Mouse (Mus musculus): ENCODE data around the gene Hist4h4.
A peak's percentile ranks its signal among the peaks of the same experiment; 100 is the strongest.
"Not testable (repeated sequence)": the region's sequence is repeated elsewhere in the genome, so short reads cannot be mapped to it uniquely, and the experiment has no call there.

Hist4h4 gene

GRCm38 (mm10) chr6:136813117-136813516 is 8.9 kb upstream of the Hist4h4 start:
- peak; percentile 45 for DNase-seq (ENCODE audit: low spot score)

- DNase-seq (ENCODE audit: low spot score): no peak
These were observed 7.0 kb upstream of the Hist4h4 start for GRCm38 (mm10) chr6:136811196-136811595.

DNA sequence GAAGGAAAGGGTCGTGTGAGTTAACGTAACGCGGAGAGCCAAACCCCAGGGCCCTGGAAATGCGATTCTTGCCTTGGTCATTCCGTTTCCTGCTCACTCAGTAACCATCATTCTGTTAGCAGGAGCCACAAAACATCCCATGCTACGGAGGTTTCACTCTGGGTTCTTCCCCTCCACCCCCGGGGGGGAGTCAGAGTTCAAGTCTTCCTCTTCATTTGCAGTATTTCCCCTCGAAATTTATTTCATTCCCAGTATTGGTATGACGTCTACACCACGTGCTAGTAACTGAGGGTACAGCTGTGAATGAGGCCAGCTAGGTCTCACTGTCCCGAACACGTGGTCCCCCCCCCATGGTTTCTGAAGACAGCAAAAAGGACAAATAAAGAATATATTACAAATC is 5.5 kb upstream of the Hist4h4 start:
- DNase-seq (ENCODE audit: low spot score): no peak

DNA sequence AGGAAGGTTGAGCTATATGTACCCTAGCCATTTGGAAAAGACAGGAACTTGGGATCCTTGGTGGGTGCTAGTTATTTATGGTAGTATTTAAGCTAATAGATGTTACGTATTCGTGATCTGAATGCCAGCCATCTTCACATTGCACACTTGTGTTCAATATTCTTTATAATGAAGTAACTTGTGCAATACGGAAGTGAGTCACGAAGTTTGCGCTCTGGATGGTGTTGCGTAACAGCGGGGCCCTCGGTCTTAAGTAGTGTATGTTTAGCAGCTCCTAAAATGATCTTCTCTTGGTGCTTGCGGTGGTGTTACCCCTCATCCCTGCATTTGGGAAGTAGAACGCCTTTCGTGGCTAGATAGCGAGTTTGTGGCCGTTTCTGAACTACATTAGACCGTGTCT is 4.9 kb upstream of the Hist4h4 start:
- peak; percentile 88 for DNase-seq (ENCODE audit: low spot score)

DNA sequence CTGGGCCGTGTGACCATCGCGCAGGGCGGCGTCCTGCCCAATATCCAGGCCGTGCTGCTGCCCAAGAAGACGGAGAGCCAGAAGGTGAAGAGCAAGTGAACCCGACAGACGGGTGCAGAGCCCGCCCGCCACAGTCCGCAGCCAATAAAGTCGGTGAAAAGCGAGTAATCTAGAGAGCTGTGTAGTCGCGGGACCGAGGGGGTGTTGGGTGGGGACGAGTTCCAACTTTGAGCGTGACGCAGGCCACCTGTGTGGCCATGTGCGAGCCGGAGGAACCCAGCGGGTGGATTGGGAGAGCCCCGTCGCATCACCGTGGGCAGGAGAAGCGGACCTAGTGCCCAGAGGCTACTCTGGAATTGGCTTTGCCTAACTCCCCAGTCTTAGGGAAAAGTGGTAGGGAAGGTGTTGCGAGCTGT is 4.4 kb upstream of the Hist4h4 start:
- DNase-seq (ENCODE audit: low spot score): peak; percentile 21

- DNase-seq (ENCODE audit: low spot score): peak; percentile 98
These were observed 3.8 kb upstream of the Hist4h4 start, which contains the start of gene H2afj for GRCm38 (mm10) chr6:136808014-136808417. TSS of gene H2afj (plus strand) at chr6:136808244.

DNA sequence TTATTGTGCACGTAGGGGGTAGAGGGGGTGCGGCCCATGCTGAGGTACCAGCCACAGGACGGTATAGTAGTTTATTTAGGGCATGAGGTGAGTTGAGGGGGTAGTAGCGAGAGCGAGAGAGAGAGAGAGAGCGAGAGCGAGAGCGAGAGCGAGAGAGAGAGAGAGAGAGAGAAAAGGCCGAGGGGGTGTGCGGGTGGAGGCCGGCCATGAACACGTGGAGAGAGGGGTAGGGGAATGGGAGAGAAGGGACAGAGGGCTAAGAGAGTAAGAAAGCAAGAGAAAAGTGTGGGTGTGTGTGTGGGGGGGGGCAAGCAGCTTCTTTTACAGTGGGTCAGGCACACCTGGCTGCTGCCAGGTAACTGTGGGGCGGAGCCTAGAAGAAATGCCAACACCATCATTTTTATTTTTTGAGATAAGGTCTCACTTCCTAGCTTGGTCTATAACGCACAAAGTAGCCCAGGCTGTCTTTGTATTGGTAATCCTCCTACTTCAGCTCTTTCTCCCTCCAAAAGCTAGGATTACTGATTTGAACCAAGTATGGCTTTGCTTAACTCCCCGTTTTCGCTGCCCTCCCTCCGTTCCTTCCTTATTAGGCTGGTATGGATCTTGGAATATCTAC is 3.3 kb upstream of the Hist4h4 start:
- no peak for DNase-seq (ENCODE audit: low spot score)

GRCm38 (mm10) chr6:136806819-136807218 is 2.6 kb upstream of the Hist4h4 start:
- peak; percentile 69 for DNase-seq (ENCODE audit: low spot score)

DNA sequence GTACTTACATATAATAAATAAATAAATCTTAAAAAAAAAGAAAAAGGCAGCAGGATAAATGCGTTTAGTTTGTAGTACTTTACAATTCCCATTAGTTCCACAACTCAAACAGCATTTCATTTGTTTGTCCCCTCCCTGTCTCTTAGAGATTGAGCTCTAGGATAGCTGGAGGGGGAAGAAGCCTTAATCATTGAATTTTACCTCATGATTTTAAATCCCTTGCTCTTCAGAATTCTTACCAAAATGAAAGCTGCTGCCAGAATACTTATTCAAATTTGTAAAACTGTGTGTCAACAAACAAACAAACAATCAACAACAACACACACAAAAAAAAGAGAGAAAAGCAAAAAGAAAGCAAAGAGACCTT is 1.2 kb upstream of the Hist4h4 start:
- no peak for DNase-seq (ENCODE audit: low spot score)

- no peak for DNase-seq (ENCODE audit: low spot score)
These were observed 642 bp upstream of the Hist4h4 start for GRCm38 (mm10) chr6:136804705-136805408.

GRCm38 (mm10) chr6:136803093-136803738 is 999 bp downstream of the Hist4h4 start:
- no peak for DNase-seq (ENCODE audit: low spot score)

DNA sequence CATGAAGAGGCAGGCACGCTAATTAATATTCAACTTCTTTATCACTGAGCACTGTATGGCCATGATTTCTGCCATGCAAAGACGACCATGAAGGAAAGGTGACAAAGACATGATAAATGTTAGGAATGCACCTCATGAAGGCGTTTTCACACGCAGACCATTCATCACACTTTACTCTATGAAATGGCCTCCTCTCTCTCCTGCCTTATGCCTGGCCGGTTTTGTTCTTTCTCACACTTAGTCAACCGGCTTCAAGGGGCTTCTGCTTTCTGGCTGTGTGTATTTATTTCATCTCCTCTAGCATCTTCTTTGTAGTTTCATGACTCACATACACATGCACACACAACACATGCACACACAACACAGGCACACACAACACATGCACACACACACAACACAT is 2.9 kb downstream of the Hist4h4 start:
- DNase-seq (ENCODE audit: low spot score): no peak

DNA sequence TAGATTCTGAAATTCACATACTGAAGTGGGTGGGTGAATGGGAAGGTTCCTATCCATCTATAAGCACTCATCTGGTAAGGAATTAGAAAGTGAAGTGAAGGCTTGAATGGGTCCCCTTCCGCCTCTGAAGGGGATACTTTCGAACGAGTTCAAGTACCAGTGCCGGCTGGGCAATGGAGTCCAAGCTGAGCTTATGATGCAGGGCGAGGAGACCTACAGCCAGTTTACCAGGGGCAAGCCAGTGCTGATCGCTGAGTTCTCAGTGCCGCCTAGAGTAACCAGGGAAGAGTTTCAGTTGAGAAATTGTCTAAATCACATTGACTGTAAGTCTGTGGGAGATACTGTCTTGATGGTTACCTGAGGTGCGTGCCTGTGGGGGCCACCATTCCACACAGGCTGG is 3.5 kb downstream of the Hist4h4 start:
- no peak for DNase-seq (ENCODE audit: low spot score)

DNA sequence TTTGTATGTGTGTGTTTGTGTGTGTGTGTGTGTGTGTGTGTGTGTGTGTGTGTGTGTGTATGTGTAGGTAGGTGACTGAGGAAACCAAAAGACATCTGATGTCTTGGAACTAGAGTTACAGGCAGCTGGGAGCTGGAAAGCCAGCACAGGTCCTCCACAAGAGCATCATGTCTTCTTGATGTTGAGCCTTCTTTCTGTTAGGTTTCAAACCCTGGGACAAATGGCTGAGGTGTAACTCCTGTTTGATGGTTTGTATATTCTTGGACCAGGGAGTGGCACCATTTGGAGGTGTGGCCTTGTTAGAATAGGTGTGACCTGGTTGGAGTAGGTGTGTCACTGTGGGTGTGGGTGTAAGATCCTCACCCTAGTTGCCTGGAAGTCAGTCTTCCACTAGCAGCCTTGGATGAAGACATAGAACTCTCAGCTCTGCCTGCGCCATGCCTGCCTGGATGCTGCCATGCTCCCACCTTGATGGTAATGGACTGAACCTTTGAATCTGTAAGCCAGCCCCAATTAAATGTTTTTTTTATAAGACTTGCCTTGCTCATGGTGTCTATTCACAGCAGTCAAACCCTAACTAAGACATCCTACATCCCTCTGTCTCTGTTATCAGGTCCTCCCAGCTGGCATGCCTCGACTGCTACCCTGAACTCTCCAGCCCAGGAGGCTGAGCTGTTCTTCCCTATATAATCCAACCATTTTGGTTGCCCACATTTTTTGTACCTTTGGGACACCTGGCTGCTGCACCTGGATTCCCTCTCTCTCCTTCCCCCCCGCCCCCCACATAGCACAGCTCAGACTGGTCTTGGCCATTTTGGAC is 6.1 kb downstream of the Hist4h4 start:
- DNase-seq (ENCODE audit: low spot score): not testable (repeated sequence)

DNA sequence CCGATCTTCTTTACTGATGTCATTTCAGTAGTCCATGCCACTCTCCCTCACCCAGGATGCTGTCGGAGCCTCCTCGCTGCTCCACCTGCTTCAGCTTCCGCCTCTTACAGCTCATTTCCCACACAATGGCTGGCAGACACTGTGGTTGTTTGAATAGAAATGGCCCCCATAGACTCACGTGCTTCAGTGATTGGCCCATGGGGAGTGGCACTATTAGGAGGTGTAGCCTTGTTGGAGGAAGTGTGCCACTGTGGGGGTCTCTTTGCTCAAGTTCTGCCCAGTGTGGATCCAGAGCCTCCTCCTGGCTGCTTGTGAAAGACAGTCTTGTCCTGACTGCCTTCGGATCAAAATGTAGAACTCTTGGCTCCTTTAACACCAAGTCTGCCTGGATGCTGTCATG is 8.4 kb downstream of the Hist4h4 start:
- DNase-seq (ENCODE audit: low spot score): no peak

DNA sequence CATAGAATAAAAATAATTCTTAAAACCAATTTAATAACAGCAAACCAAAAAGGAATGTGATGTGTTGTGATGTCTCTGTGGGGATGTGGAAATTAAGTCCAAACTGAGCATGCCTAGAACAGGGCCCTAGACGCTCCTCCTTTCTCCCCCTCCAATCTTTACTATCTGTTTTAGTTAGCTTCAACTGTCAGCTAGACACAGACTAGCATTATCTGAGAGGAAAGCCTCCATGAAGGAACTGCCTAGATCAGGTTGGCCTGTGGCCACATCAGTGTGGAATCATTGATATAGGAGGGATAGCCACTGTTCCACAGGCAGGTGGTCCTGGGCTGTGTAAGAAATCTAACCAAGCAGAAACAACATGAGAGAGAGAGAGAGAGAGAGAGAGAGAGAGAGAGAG is 9.1 kb downstream of the Hist4h4 start:
- no peak for DNase-seq (ENCODE audit: low spot score)

DNA sequence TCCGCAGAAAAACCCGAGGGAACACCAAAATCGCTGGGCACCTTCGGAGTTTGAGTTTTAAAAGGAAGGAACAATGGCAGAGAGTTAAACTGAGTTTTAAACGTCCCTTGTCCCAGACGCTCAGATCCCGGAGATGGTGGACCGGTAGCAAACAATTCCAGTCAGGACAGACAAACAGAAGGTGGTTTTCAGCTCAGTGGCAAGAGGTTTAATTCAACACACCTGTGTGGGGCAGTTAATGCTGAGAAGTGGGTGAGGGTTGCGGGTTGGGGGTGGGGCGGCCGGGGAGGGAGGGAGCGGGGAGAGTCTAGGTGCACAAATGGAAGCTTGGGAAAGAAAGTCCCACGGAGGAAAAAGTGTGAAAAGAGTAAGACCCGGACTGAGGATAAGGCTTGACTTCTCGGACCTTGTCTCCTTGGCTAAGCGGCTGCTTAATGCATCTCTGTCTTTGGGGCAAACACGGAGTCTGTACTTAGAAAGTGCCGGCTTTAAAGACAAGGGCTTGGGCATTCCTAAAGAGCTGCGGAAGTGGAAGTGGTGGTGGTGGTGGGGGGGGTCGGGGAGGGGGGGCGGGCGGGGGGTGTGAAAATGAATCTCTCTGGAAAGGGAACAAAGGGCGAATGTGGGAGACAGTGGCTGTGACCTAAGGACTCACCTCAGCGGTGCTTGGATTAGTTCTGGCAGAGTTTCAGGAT is 10.2 kb downstream of the Hist4h4 start:
- no peak for DNase-seq (ENCODE audit: low spot score)

DNA sequence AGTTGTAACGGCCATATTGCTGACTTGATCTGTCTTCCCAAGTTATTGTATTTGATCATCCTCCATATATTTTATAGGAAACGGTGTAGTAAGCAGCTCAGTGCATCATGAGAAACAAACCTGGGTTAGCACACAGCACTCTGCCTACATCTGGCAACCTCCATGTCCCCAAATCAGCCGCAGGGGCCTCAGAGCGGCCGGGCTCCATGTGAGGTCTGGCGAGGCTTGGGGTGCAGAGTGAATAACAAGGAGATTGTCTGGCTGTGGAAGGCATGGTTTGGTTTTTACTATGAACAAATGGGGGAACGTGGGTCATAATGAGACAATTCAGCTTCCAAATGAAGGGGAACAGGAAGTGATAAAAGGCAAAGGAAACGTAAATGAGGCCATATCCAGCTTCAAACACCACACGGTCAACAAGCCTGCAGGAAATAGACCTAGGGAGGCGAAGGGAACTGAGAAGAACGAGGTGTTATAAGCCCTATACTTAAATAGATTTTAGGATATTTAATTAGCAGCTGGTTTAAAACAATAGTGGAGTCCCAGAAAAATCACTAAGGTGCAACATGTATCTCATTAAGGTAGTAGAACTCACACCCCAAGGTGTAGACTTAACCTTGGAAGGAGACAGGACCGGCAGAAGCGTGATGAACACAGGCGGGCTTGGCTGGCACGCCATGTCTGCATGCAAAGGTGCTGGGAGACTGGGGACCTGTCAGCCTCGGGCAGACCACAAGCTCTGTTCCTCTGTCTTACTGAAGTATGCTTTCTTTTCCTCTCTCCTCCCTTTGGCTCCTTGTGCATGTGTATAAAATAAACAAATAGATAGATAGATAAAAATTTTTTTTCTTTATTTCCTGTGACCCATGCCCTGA is 11.1 kb downstream of the Hist4h4 start:
- DNase-seq (ENCODE audit: low spot score): no peak

DNA sequence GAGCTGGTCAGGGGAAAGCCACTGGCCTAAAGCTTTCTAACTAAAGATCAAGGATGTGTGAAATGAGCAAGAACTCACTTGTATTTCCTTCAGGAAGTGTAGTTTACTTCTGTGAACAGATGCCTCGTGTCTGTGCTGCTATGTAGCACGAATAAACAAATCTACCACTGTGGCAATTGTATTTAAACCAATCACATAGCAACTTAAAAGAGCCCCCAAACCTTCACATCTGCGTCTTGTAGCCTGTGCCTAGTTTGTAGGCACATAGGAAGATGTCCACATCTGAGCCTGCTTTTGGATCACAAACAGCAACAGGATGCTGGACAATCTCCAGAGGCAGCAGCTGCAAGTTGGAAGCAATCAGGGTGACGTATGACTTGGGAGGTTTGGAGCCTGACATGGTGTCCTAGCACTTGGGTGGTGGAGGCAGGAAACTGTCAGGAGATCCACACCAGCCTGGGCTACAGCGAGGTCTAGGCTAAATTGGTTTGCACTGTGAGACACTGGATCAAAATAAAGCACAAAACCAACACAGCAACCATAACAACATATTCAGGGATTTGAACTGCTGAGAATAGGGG is 14.7 kb downstream of the Hist4h4 start:
- peak; percentile 77 for DNase-seq (ENCODE audit: low spot score)

DNA sequence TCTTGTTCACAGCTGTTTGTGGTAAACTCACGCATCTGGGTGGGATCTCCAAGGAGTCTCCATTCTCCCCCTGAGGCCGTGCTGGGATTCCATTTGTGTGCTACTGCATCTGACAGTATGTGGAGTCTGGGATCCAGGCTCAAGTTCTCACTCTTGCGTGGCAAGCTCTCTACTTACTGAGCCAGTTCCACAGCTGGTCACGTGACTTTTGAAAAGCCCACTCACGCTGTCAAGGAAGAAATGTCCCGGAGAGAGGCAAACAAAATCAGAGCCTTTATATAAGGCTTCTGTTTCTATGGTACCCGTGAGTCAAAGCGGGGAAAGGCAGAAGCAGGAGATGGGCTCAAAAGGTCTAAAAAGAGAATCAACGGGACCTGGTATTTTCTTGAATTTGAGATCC is 21.5 kb downstream of the Hist4h4 start:
- no peak for DNase-seq (ENCODE audit: low spot score)

DNA sequence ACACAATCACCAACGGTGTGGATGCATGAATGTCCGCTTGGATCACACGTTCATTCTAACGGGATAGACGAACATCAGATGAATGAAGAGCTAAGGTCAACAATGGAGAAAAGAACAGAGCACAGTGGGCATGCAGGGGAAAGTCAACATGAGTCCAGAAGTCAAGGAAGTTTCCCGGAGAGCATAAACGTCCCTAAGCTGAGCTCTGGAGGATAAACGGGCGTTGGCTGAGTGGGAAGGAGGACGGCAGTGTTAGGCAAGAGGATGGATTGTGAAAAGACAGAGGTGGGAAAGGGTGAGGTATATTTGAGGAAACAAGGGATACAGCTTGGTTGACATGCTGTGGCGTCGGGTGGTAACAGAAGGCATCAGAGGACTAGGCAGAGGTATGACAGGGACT is 22.1 kb downstream of the Hist4h4 start:
- no peak for DNase-seq (ENCODE audit: low spot score)

Measured in lung, postnatal 25 days (tissue).